Comparison of ENCODE assay signal across 15 mouse cellular contexts in genomic region chr1:100122410-100122935, GRCm38 (mm10).
"Had no signal": no experiment of that assay in that cellular context is flagged by ENCODE, and none has a peak within 500 bp of the region (broad histone marks: within the 10 kb centered on the region; RNA-seq: fewer than 3 reads in every experiment).

No protein-coding gene starts in this region.

- DNase-seq: retina, postnatal 1 day; right cerebral cortex, adult 18-20 months; right cerebral cortex, postnatal 14 days; right cerebral cortex, postnatal 25 days; right cerebral cortex, postnatal 4 days; spleen, adult 18-20 months; thymus, adult 18-20 months; thymus, adult 2 months; thymus, postnatal 14 days; thymus, postnatal 25 days; thymus, postnatal 36 days; thymus, postnatal 4 days had no signal

- H3K4me1 ChIP-seq: neural tube, embryonic 15.5 days; stomach, embryonic 15.5 days had no signal

- H3K4me2 ChIP-seq: neural tube, embryonic 15.5 days; stomach, embryonic 15.5 days had no signal

- H3K4me3 ChIP-seq: neural tube, embryonic 15.5 days; stomach, embryonic 15.5 days had no signal

- H3K9me3 ChIP-seq: neural tube, embryonic 15.5 days; stomach, embryonic 15.5 days had no signal

- H3K27me3 ChIP-seq: neural tube, embryonic 15.5 days; stomach, embryonic 15.5 days had no signal

- H3K27ac ChIP-seq: neural tube, embryonic 15.5 days; stomach, embryonic 15.5 days; stomach, postnatal 0 days had no signal

- H3K9ac ChIP-seq: neural tube, embryonic 15.5 days; stomach, embryonic 15.5 days had no signal

- H3K36me3 ChIP-seq: neural tube, embryonic 15.5 days; stomach, embryonic 15.5 days had no signal
